Mouse (Mus musculus) liver, embryonic 18 days (tissue): Measurements from ENCODE around the gene Agrp. TPM values are rescaled to one million over a fixed set of nuclear protein-coding genes. Genes with fewer than 3 reads are reported as not detected.

Source experiments
- polyA plus RNA-seq: library from polyadenylated mRNA; depleted of rRNA; stranded (reverse); fragments of >200 nt; gene quantifications from 2 replicates; pipeline ENCODE4 v1.2.3, GENCODE M21; 2012; rRNA removed

Agrp gene
- polyA plus RNA-seq = not detected in 2 replicates

DNA sequence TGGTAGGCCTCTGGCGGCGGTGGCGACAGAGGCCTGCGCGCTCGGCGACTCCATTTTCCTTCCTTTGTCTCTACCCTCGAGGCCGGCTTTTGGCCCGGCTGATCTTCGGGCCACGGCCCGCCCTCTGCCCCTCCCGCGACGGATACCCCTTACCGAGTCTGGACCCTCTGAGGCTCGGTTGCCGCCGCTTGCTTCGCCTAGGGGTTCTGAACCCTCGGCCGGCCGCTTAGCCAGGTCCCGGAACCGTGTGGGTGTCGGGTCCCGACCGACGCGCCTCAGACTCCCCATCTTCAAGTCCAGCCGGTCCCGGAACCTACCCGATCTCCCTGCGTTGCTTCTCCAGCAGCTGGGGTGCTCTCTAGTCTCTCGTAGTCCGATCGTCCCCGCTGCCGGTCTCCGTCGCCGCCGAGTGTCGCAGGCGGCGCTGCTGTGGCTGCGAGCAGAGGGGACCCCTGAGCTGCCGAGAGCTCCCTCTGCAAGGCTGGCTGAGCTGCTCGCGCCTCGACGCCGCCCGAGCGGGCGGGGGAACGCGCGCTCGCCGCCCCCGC lies at the start of gene Agrp:
Agrp (minus strand) TSS at position 431 of the 548 bp plus-strand sequence.

DNA sequence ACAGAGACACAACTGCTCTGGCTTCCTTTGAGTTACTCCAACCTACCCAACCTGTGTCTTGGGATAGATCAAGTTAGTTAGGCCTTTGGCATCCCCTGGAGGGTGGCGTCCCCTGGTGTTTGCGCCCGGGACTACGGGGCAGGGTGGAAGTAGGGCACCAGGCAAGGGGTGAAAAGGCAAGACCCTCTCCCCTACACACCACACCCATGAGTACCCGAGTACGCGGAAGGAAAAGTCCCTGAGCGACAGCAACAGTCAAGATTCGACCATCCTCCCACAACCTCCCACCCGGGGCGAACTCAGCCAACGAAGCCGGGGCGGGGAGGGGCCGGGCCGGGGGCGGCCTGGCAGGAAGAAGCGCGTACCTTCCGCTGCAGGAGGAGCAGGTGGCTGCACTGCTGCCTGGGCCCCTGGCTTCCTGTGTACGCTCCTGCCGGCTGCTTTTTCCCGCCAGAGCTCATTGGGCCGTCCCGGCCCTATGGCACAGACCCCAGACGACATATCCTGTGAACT lies 48.7 kb upstream of the Agrp start, which contains the start of gene Carmil2:
Carmil2 (plus strand) TSS at position 479 of the 513 bp plus-strand sequence.

DNA sequence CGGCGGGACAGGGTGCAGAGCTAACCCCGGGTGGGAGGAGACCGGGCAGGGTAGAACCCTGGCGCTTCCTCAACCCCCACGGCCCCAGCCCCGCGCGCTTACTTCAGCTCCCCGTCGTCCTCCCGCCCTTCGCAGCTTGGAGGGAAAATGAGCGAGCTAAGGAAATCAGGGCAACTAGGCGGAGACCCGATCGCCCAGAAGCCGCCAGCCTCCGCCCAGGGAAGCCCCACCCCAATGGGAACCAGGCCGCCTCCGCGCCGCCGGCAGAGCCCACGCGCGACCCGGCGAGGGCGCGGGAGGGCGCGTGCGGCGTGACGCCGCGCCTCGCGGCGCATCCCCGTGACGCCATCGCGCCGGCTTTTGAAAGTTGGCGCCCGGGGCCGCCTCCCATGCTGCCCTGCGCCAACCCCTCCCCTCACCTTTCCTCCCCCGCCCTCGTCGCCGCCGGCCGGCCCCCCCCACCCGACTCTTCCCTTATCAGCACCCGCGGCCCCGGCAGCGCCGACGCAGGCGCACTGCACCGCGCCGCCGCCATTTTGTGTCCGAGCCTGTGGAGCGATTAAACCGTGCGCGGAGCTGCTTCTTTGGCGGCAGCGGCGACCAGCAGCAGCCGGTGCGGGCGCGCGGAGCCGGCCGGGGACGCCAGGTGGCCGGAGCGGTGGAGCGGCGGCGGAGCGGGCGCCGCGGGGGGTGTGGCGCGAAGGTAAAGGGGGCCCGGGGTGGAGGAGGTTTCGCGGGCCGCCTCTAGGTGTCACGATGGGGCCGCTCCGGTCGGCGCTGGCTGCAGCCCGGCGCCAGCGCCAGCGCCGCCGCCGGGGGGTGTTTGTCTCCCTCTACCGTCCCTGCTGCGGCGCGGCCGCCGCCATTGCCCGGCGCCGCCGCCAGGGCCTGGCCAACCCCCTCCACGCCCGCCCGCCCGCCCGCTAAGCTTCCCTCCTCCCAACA lies 903 bp downstream of the Agrp start, which contains the start of gene Ctcf:
Ctcf (plus strand) TSS at position 551 of the 945 bp plus-strand sequence.

DNA sequence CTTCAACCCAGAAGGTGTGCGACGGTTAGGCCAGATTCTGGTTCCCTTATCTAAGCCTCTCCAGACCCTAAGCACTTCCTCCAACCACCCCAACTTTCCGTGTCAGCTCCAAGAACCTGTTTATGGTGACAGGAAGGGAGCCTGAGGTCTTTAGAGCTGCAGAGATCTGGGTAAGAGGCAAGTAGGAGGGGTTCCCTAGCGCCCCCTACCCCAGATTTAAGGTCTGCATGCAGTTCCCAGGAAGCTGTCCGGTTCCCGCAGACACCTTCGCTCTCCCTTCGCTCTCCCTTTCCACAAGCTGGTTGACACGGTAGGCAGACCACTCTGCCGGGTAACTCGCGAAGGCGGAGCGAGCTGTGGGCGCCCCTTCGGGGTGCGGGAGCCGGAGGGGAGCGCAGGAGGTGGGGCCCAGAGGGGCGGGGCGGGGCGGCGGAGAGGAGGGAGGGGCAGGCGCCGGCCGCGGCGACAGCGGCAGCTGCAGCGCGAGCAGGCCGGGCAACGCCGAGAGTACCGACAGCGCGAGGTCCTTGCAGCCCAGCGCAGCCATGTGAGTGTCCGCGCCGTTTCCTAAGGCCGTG lies 32.3 kb downstream of the Agrp start, which contains the start of gene Ripor1:
Ripor1 (plus strand) TSS at position 452 of the 578 bp plus-strand sequence.

DNA sequence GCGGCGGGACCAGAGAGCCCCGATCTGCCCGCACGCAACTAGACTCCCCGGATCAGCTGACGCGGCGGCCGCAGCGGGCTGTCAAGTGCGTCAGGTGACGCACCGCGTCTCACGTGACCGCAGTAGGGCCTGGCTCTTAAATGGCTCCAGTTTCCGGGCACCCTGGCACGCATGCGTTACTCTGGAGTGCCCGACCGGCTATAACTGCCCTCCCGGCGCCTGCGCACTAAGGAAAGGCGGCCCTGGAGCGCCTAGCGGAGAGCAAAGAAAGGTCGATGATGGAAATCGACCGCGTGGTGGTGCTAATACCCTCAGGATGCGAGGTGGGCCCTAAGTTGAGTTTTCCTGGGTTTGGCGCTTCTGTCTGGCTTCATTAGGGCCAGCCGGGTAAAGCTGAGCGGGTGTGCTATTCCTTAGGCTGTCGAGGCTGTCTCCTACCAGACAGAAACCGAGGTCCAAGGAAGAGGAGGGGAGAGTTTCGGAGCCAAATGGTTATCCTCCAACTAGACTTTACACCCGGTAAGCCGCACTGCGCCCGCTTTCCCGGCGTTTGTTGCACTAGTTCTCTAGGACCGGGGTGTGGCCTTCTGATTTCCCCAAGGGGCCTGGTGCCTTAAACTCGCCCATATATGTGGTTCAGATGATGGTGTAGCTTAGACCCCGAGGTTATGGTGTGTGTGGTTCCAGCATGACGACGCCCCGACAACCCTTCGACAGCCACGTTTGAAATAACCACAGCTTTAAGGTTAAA lies 71.1 kb downstream of the Agrp start, which contains the start of gene Atp6v0d1:
Atp6v0d1 (minus strand) TSS at position 96 of the 751 bp plus-strand sequence.

DNA sequence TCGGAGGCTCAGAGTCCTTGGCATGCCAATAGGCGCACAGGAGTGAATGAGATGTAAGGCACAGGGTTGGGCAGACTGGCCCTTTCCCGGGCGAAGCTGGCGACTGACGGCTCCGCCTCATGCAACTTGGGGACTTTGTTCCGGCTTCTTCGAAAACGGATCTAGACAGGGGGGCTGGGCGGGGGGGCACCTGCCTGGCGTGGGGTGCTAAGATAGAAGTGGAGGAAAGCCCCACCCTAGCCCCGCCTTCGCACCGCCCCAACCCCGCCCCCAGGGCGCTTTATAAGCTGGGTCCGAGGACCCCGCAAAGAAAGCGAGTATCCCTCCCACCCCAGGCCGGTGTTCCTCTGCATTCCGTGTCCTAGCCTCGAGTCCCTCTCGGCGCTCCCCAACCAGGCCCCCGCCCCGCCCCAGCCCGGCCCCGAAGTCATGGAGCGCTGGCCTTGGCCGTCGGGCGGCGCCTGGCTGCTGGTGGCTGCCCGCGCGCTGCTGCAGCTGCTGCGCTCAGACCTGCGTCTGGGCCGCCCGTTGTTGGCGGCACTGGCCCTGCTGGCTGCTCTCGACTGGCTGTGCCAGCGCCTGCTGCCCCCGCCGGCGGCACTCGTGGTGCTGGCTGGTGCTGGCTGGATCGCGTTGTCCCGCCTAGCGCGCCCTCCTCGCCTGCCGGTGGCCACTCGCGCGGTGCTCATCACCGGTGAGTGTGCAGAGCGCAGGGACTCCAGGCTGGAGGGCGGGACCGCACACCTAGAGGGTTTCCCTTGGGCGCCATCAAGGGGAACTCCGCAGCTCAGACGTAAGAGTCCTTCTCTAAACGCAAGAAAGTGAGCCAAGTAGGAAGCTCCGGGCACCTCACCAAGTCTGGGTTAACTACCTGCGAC lies 118.5 kb downstream of the Agrp start, which contains the start of gene Hsd11b2:
Hsd11b2 (plus strand) TSS at position 320 of the 878 bp plus-strand sequence.

Other genes with a start within 250 kb of the Agrp start
- 0.01 TPM in 2 replicates for gene Kctd19, start 223.9 kb downstream of the Agrp start, polyA plus RNA-seq
- gene Lrrc36, start 223.8 kb downstream of the Agrp start, polyA plus RNA-seq = 0.07 and 0.08 TPM in 2 replicates
- 1.7 and 2.6 TPM in 2 replicates for gene Tppp3, start 165.9 kb downstream of the Agrp start, polyA plus RNA-seq
- gene Zdhhc1, start 140.5 kb downstream of the Agrp start, polyA plus RNA-seq = 3.3 and 3.8 TPM in 2 replicates
- gene Hsd11b2, start 118.6 kb downstream of the Agrp start, polyA plus RNA-seq = 0.28 and 0.29 TPM in 2 replicates
- gene Atp6v0d1, start 71.3 kb downstream of the Agrp start, polyA plus RNA-seq = 46.7 and 48.1 TPM in 2 replicates
- 3.9 and 5.0 TPM in 2 replicates for gene Ripor1, start 32.1 kb downstream of the Agrp start, polyA plus RNA-seq
- gene Ctcf, start 825 bp downstream of the Agrp start, polyA plus RNA-seq = 12.4 and 14.0 TPM in 2 replicates
- gene Carmil2, start 48.9 kb upstream of the Agrp start, polyA plus RNA-seq = 1.8 TPM in 2 replicates
- 8.9 and 10.0 TPM in 2 replicates for gene Acd, start 63.7 kb upstream of the Agrp start, polyA plus RNA-seq
- 4.9 and 5.3 TPM in 2 replicates for gene Pard6a, start 63.8 kb upstream of the Agrp start, polyA plus RNA-seq
- gene 4933405L10Rik, start 70.3 kb upstream of the Agrp start, polyA plus RNA-seq = not detected in 2 replicates
- 4.3 and 5.1 TPM in 2 replicates for gene Enkd1, start 70.8 kb upstream of the Agrp start, polyA plus RNA-seq
- gene Gfod2, start 121.3 kb upstream of the Agrp start, polyA plus RNA-seq = 1.3 and 1.4 TPM in 2 replicates
- gene Ranbp10, start 190.0 kb upstream of the Agrp start, polyA plus RNA-seq = 35.8 and 39.9 TPM in 2 replicates
- 0.05 and 0.08 TPM in 2 replicates for gene Tsnaxip1, start 190.3 kb upstream of the Agrp start, polyA plus RNA-seq
- gene Cenpt, start 215.9 kb upstream of the Agrp start, polyA plus RNA-seq = 13.7 and 15.3 TPM in 2 replicates
- gene Thap11, start 217.7 kb upstream of the Agrp start, polyA plus RNA-seq = 20.3 TPM in 2 replicates
- 59.4 and 65.4 TPM in 2 replicates for gene Nutf2, start 223.2 kb upstream of the Agrp start, polyA plus RNA-seq
- gene Edc4, start 243.5 kb upstream of the Agrp start, polyA plus RNA-seq = 13.5 and 15.0 TPM in 2 replicates